Mouse (Mus musculus) layer of hippocampus, postnatal 14 days (tissue): Measurements from ENCODE around the gene Fgf7. TPM values are rescaled to one million over a fixed set of nuclear protein-coding genes. Genes with fewer than 3 reads are reported as not detected.

Source experiments
- DNase-seq, 2 experiments: peaks; one replicate each; pipeline ENCODE4 v3.0.0; 2021 to 2022; ENCODE audit warnings: low spot score in 2 of 2, mixed read lengths in 1 of 2
- long read RNA-seq, 2 experiments: library from polyadenylated mRNA; stranded (forward); transcript quantifications; one replicate each; pipeline ENCODE4 v2.0.0; 2021
- total RNA-seq, 2 experiments: library from RNA; stranded (reverse); gene quantifications; 2 replicates each; pipeline ENCODE4 v1.2.3; 2021

The Fgf7 gene
- 1 to 10 TPM; 1.1 to 1.9 TPM for total RNA-seq
- long read RNA-seq, experiment 1 = 0 reads
- long read RNA-seq, experiment 2, partial matches to known transcripts = 0 of 1 reads
- long read RNA-seq, experiment 2, other reads (novel, unspliced or antisense) = 0 of 1 reads

- peak; percentile 11 to 41 for DNase-seq
Observed at GRCm38 (mm10) chr2:126034379-126035005, at the start of gene Fgf7. Gene Fgf7 (plus strand): TSS chr2:126034658.

GRCm38 (mm10) chr2:126002291-126002690 is 32.2 kb upstream of the Fgf7 start:
- DNase-seq = no peak

GRCm38 (mm10) chr2:126006088-126006487 is 28.4 kb upstream of the Fgf7 start:
- DNase-seq = peak; percentile 34 to 56

- no peak for DNase-seq
Observed at GRCm38 (mm10) chr2:126006742-126007141, 27.7 kb upstream of the Fgf7 start.

GRCm38 (mm10) chr2:126014989-126015710 is 19.3 kb upstream of the Fgf7 start:
- no peak for DNase-seq

GRCm38 (mm10) chr2:126015763-126016473 is 18.5 kb upstream of the Fgf7 start:
- DNase-seq = no peak

GRCm38 (mm10) chr2:126031186-126031900 is 3.1 kb upstream of the Fgf7 start:
- DNase-seq = no peak

- peak; percentile 8 to 28 for DNase-seq
Observed at GRCm38 (mm10) chr2:126033114-126033972, 1.1 kb upstream of the Fgf7 start.

- DNase-seq = no peak
Observed at GRCm38 (mm10) chr2:126035013-126035770, 734 bp downstream of the Fgf7 start.

- DNase-seq = no peak
Observed at GRCm38 (mm10) chr2:126036121-126036520, 1.7 kb downstream of the Fgf7 start.

- no peak for DNase-seq
Observed at GRCm38 (mm10) chr2:126038221-126039000, 4.0 kb downstream of the Fgf7 start.

GRCm38 (mm10) chr2:126039414-126039891 is 5.0 kb downstream of the Fgf7 start:
- no peak for DNase-seq

GRCm38 (mm10) chr2:126040651-126041050 is 6.2 kb downstream of the Fgf7 start:
- no peak for DNase-seq

- no peak for DNase-seq
Observed at GRCm38 (mm10) chr2:126041237-126041636, 6.8 kb downstream of the Fgf7 start.

- no peak for DNase-seq
Observed at GRCm38 (mm10) chr2:126042674-126043073, 8.2 kb downstream of the Fgf7 start.

- DNase-seq = no peak
Observed at GRCm38 (mm10) chr2:126045621-126046020, 11.2 kb downstream of the Fgf7 start.

GRCm38 (mm10) chr2:126052749-126053557 is 18.5 kb downstream of the Fgf7 start:
- no peak for DNase-seq

GRCm38 (mm10) chr2:126053657-126054056 is 19.2 kb downstream of the Fgf7 start:
- DNase-seq = no peak
